Mouse (Mus musculus): ENCODE results near the gene Usp9x.

Gene Usp9x

GRCm38 (mm10) chrX:13071241-13071775, at the start of gene Usp9x:
Usp9x (plus strand) TSS chrX:13071498.
- DNase-seq (ENCODE audit: low spot score), result peak; percentile 81

DNA sequence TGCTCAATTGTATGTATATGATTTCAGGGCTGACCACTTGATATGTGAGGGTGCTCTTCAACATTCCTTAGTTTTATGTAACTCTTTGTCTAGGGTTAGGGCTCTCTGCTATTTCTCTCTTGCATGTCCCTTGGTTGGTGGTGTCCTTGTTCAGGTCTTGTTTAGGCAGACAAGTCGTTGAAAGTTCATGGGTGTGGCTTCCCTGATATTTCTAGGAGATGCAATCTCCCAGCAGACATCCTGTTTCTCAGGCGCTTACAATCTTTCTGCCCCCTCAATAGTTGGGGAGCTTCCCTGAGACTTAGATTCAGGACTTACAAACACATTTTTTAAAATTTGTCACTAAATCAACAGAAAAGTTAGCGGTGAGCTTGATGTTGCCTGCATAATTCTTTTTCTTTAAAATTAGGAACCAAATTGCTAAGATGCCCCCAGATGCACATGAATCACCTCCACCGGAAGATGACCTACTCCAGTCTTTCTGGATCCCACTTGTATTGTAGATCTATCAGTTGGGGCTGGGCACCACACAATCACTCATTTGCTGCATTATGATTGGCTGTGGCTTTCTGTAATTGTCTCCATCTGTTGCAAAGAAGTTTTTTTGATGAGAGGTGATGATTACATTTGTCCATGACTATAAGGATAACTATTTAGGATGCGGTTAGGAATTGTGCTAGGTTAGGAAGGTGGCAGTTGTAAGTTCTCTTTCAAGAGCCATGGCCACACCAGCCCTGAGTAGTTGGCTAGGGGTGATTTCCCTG, 48.6 kb upstream of the Usp9x start:
- no peak for DNase-seq (ENCODE audit: low spot score)

- no peak for DNase-seq (ENCODE audit: low spot score)
These were observed 46.6 kb upstream of the Usp9x start for GRCm38 (mm10) chrX:13024539-13025202.

- no peak for DNase-seq (ENCODE audit: low spot score)
These were observed 46.0 kb upstream of the Usp9x start for GRCm38 (mm10) chrX:13025286-13025685.

DNA sequence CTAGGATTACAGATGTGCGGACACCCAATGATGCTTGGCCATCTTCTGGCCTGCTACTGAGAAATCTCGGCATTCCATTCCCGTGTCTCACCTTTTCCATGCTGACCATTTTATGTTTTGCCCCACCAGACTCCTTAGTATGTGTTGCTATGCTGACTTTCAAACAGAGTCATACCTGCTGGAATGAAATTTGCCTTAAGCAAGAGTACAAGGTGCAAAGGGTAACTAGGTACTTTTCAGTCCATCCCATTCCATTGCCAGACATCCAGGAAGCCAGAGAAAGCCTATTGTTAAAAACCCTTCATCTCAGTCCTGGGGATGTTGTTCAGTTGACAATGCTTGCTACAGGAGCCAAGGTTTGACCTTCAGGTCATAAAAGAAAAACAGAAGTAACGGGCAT, 43.1 kb upstream of the Usp9x start:
- no peak for DNase-seq (ENCODE audit: low spot score)

DNA sequence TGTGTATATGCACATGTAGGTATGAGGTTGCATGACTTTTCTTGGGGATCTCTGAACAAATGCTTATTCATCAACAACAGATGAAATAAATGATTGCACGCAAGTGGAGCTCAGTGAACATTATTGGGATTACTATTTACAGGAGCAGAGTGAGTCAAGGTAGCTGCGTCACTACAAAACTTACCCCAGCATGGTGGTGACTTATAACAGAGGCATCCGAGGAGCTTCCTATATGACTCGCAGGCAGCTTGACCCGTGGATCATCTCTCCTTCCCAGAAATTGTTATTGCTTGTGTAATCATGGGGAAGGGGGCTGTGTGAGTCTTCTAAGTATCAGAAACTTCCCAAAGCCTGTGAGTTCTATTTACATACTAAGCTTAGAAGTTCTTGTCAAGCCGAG, 41.3 kb upstream of the Usp9x start:
- DNase-seq (ENCODE audit: low spot score), result no peak

GRCm38 (mm10) chrX:13037085-13037484, 34.2 kb upstream of the Usp9x start:
- no peak for DNase-seq (ENCODE audit: low spot score)

- no peak for DNase-seq (ENCODE audit: low spot score)
These were observed 32.1 kb upstream of the Usp9x start for GRCm38 (mm10) chrX:13039211-13039610.

DNA sequence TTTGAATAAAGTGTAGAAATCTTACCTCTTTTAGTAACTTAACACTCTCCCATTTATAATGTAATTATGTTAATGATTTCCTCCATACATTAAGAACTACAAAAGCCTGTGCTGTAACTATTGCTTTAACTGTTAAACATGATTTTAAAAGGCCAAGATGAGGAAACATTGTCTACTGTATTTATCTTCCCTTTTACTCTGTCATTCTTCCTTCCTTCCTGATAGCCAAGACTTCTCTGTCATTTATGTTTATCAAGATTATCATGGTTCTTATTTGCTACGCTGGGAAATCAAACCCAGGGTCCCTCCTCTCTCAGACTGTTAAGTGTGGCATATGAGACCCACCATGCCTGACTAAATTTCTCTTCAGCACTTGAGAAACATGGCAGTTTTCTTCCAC, 30.9 kb upstream of the Usp9x start:
- no peak for DNase-seq (ENCODE audit: low spot score)

DNA sequence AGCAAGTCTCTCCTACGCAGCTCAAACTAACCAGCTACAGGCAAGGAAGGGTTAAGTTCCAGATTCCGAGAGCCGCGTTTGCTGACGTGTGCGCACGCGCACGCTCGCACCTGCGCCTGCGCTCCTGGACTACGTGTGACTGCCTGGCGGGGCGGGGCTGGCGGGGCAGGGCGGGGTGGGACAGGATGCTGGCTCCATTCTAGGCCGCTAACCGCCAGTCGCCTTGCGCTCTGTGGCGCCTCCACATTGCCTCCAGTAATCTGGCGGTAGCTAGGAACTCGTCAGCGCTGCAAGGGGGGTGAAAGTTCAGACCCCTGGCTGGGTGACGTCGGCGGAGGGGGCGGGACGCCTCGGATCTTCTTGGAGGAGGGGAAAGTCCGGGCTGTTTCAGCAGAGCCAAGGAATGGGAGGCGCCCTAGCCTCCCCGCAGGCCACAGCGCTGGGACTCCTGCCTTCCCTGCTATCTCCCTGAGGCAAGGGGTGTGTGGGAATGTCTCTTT, 29.6 kb upstream of the Usp9x start:
- DNase-seq (ENCODE audit: low spot score), result peak; percentile 94

- DNase-seq (ENCODE audit: low spot score), result no peak
These were observed 27.5 kb upstream of the Usp9x start for GRCm38 (mm10) chrX:13043780-13044179.

GRCm38 (mm10) chrX:13044666-13045065, 26.6 kb upstream of the Usp9x start:
- DNase-seq (ENCODE audit: low spot score), result no peak

DNA sequence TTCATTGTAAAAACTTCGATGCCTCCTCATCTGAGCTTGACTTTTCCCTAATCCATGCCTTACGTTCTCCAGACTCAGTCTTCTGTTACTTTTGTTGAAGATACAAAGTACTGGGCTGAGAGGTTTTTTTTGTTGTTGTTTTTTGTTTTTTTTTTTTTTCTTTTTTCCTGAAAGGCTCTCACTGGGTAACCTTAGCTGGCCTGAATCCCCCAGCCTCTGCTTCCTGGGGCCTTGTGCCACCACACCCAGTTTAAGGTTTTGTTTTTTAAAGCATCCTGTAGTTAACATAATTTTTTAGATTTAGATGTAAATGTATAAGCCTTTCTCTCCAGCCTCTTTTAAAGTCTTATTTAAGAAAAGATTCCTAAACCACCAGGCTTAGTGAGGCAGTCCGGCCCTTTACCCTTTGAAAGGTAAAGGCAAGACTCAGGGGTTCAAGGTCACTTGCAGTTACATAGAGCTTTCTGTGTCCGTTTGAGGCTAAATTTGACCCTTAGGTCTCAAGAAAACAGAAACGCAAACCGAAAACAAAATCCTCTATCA, 24.3 kb upstream of the Usp9x start:
- no peak for DNase-seq (ENCODE audit: low spot score)

DNA sequence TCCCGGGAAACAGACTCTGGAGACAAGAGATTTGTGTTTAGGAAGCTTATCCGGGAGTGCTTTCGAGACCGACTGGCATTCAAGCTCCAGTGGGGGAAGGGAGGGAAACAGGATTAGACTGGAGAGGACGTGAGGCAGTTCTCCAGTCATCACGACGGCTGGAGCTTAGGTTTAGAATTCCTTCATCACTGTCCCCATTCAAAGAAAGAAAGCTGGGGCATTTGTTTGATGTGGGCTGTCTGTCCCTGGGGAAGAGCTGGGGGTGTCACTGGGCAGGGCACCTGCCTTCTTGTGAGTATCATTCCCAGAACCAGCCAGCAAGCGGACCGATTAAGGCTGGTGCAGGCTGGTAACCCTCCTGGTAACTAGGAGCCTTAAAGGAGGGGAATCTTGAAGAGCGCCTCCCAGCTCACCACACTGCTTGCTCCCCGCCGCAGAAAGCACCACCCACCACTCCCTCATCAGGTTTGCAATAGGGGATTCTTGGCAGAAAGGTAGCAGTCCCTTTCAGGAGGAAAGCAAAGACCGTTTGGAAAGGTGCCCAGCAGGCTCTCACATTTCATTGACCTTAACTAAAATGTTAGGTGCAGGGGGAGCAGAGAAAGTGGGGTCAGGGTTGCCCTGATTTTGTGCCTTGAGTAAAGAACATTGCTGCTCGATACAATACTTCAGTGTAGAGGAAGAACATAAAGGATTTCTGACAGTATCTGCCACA, 23.5 kb upstream of the Usp9x start:
- no peak for DNase-seq (ENCODE audit: low spot score)

DNA sequence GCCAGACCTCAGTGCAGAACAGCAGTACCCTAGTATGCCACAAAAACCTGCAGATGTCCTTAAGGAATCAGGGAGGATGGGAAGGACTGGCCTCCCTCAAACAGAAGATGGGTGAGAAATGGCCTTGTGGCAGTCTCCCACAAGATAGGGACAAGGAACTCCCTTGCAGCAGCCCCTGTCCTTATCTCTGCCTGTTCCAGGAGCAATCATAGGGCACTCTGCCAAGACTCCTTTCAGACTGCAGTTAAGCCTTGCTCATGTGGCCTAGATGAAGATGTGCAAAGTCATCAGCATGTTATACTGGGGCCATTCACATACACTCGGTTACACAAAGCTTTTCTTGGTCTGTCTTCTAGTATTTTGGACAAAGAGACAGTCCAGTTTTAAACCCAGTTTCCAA, 16.7 kb upstream of the Usp9x start:
- no peak for DNase-seq (ENCODE audit: low spot score)

DNA sequence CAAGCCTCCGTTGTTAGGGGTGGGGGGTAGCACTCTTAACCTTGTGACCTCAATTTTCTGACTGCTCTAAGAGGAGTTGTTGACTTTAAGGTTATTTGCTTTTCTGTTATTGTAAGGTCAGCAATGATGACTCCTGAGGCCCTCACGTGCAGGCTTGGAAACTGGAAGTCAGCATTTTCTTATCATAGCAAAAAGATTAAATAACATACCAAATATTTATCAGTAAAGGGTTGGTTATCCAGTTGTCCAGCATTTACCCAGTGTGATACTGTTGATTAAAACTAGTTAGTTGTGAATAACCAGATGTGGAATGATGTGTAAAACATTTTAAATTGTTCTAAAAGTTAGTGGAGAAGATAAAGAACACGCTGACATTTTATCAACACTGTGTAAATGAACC, 9.3 kb upstream of the Usp9x start:
- DNase-seq (ENCODE audit: low spot score), result no peak

GRCm38 (mm10) chrX:13064273-13064925, 6.9 kb upstream of the Usp9x start:
- DNase-seq (ENCODE audit: low spot score), result no peak

DNA sequence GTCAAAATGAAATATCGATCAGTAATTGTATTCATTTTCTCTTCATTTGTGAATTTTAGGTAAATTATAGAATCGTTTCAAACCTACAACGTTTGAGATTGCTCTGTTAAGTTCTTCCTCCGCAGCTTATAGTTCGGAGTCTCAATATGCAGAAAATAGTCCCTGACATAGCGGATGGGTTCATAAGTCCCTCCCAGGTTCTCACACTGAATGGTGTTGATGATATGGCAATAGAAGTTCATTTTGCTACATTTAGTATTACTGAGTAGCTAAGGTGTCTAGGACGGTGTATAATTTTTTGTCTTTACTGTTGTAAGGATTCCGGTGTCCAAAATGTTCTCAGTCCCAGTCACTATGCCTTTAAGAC, 1.1 kb upstream of the Usp9x start:
- no peak for DNase-seq (ENCODE audit: low spot score)

DNA sequence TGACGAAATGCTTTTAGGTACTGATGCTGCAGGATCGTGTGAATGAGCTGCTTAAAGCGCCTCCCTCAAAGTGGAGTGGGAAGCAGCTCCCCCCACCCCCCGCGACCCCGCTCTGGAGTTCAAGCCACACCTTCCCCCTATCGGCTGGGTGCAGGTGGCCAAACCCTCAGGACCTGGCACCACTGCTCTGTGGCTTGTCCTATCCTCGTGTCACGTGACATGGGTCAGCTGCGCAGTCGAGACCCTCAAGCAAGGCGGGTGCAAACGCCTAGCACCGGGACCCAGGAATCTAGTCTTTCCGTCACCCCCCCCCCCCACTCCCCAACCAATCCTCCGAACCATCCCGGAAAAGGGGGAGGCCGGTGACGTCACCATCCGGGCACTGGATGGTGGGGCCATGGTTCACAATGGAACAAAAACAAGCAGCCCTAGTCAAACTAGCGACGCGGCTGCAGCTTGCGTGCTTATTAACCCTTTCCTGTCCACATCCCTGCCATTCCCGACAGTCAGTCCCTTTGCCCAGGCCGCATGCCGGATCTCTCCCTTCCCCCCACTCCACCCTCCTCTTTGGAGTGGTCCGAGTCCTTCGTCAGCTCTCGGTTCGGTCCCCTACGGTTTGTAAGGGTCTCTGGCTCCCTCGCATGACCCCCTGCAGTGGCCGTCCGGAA, 591 bp upstream of the Usp9x start:
- DNase-seq (ENCODE audit: low spot score), result peak; percentile 91

- peak; percentile 68 for DNase-seq (ENCODE audit: low spot score)
These were observed 620 bp downstream of the Usp9x start for GRCm38 (mm10) chrX:13071776-13072460.
